Comparison of ENCODE assay signal across 7 mouse cellular contexts in the genomic region with DNA sequence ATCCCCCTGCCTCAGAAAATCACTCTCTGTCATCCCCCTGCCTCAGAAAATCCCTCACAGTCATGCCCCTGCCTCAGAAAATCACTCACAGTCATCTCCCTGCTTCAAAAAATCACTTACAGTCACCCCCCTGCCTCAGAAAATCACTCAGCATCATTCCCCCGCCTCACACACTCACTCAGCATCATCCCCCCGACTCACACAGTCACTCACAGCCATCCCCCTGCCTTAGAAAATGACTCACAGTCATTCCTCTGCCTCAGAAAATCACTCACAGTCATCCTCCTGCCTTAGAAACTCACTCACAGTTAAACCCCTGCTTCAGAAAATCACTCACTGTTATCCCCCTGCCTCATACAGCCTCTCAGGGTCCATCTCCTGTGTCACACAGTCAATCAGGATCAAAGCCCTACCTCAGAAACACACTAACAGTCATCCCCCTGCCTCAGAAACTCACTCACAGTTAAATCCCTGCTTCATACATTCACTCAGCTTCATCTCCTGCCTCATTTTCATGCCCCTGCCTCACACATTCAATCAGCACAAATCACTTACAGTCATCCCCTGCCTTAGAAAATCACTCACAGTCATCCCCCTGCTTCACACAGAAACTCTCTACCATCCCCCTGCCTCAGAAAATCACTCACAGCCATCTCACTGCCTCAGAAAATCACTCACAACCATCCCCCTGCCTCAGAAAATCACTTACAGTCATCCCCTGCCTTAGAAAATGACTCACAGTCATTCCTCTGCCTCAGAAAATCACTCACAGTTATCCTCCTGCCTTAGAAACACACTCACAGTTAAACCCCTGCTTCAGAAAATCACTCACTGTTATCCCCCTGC. TPM values are rescaled to one million over a fixed set of nuclear protein-coding genes. Genes with fewer than 3 reads are reported as not detected.
A peak's percentile ranks its signal among the peaks of the same experiment; 100 is the strongest.
DNase-seq lines count a peak whose midpoint lies in the region; ATAC-seq and TF ChIP-seq lines count a peak whose summit lies in the region.
"Not testable (repeated sequence)": the region's sequence is repeated elsewhere in the genome, so short reads cannot be mapped to it uniquely, and the experiment has no call there.

No protein-coding gene starts in this region.

- H3K4me3 ChIP-seq in G1E (ENCODE audit: low read depth, low read length); forebrain, embryonic 11.5 days (ENCODE audit: low read depth, low read length); hindbrain, postnatal 0 days (ENCODE audit: low read length); limb, embryonic 14.5 days (replicated peaks; ENCODE audit: low read length); midbrain, postnatal 0 days (ENCODE audit: low read depth, low read length); stomach, postnatal 0 days (ENCODE audit: low read depth, low read length): not testable (repeated sequence)

- not testable (repeated sequence) for H3K9me3 ChIP-seq in G1E (replicated peaks); forebrain, embryonic 11.5 days (ENCODE audit: control insufficient read depth, low read length)
- peaks cover 17% of the 10 kb centered on the region; the same call in 1 of the 2 replicates for H3K9me3 ChIP-seq in hindbrain, postnatal 0 days (ENCODE audit: low read length)
- peaks cover 65% of the 10 kb centered on the region for H3K9me3 ChIP-seq in limb, embryonic 14.5 days (ENCODE audit: control insufficient read depth, low read length)
- peaks cover 16% of the 10 kb centered on the region for H3K9me3 ChIP-seq in midbrain, postnatal 0 days (ENCODE audit: low read length)
- H3K9me3 ChIP-seq in stomach, postnatal 0 days (ENCODE audit: control insufficient read depth, low read length): peaks cover 27% of the 10 kb centered on the region

- not testable (repeated sequence) for TF ChIP-seq POLR2A in brain, embryonic 14.5 days (IDR thresholded peaks at IDR 0.05; ENCODE audit: borderline replicate concordance, extremely low read depth, insufficient read depth, insufficient read length, poor library complexity, severe bottlenecking); limb, embryonic 14.5 days (IDR thresholded peaks at IDR 0.05; ENCODE audit: borderline replicate concordance, extremely low read depth, insufficient read depth, insufficient read length)

- not testable (repeated sequence) for DNase-seq in G1E (ENCODE audit: low spot score)
- peak; percentile 62 for DNase-seq in brain, embryonic 14.5 days (ENCODE audit: low read depth)
- peak; percentile 64 for DNase-seq in forebrain, embryonic 11.5 days (ENCODE audit: low spot score)
- DNase-seq in hindbrain, postnatal 0 days (ENCODE audit: low spot score): peak; percentile 26
- peak; percentile 3 for DNase-seq in limb, embryonic 14.5 days (ENCODE audit: low spot score)
- DNase-seq in midbrain, postnatal 0 days (ENCODE audit: low spot score): peak; percentile 21
- peak; percentile 21 for DNase-seq in stomach, postnatal 0 days (ENCODE audit: low spot score)

- H3K9ac ChIP-seq in forebrain, embryonic 11.5 days (ENCODE audit: low read length); hindbrain, postnatal 0 days (replicated peaks; ENCODE audit: low read length); limb, embryonic 14.5 days (ENCODE audit: low read depth, low read length, severe bottlenecking); midbrain, postnatal 0 days (replicated peaks; ENCODE audit: low read length, poor library complexity, severe bottlenecking); stomach, postnatal 0 days (ENCODE audit: low read length): not testable (repeated sequence)

- H3K27ac ChIP-seq in forebrain, embryonic 11.5 days (ENCODE audit: low read depth, low read length); hindbrain, postnatal 0 days; limb, embryonic 14.5 days (replicated peaks; ENCODE audit: low read depth, low read length); midbrain, postnatal 0 days (ENCODE audit: low read depth, low read length); stomach, postnatal 0 days (replicated peaks): not testable (repeated sequence)

- not testable (repeated sequence) for H3K4me2 ChIP-seq in forebrain, embryonic 11.5 days (ENCODE audit: low read depth, low read length, severe bottlenecking); hindbrain, postnatal 0 days (ENCODE audit: low read depth, low read length); limb, embryonic 14.5 days (replicated peaks; ENCODE audit: low read depth, low read length, severe bottlenecking); midbrain, postnatal 0 days (ENCODE audit: low read depth, low read length, poor library complexity, severe bottlenecking); stomach, postnatal 0 days (replicated peaks; ENCODE audit: low read depth)

- peaks cover 19% of the 10 kb centered on the region for H3K27me3 ChIP-seq in G1E (ENCODE audit: insufficient read depth, low read length)
- not testable (repeated sequence) for H3K27me3 ChIP-seq in forebrain, embryonic 11.5 days (ENCODE audit: control insufficient read depth, insufficient read depth, low read length); hindbrain, postnatal 0 days (ENCODE audit: insufficient read depth, low read length); midbrain, postnatal 0 days (ENCODE audit: insufficient read depth, low read length); stomach, postnatal 0 days (ENCODE audit: control insufficient read depth, insufficient read depth, low read length)
- peaks cover 15% of the 10 kb centered on the region for H3K27me3 ChIP-seq in limb, embryonic 14.5 days (ENCODE audit: control insufficient read depth, insufficient read depth, low read length)

- peak; percentile 14; the same call in 1 of the 2 replicates for TF ChIP-seq CTCF in G1E (IDR thresholded peaks at IDR 0.05; ENCODE audit: low read depth, low read length)
- not testable (repeated sequence) for TF ChIP-seq CTCF in brain, embryonic 14.5 days (IDR thresholded peaks at IDR 0.05; ENCODE audit: borderline replicate concordance, extremely low read depth, insufficient read depth, insufficient read length); hindbrain, postnatal 0 days (IDR thresholded peaks at IDR 0.05; ENCODE audit: low read depth); midbrain, postnatal 0 days (IDR thresholded peaks at IDR 0.05); stomach, postnatal 0 days (IDR thresholded peaks at IDR 0.05; ENCODE audit: low read depth)

- peaks cover 20% of the 10 kb centered on the region for H3K4me1 ChIP-seq in G1E (ENCODE audit: insufficient read depth, low read depth, low read length)
- not testable (repeated sequence) for H3K4me1 ChIP-seq in forebrain, embryonic 11.5 days (replicated peaks; ENCODE audit: control insufficient read depth, insufficient read depth, low read length); hindbrain, postnatal 0 days (ENCODE audit: insufficient read depth, low read length); limb, embryonic 14.5 days (ENCODE audit: control insufficient read depth, insufficient read depth, low read length); midbrain, postnatal 0 days (ENCODE audit: insufficient read depth, low read length); stomach, postnatal 0 days (replicated peaks; ENCODE audit: control insufficient read depth, insufficient read depth)

- H3K36me3 ChIP-seq in G1E (replicated peaks); forebrain, embryonic 11.5 days (ENCODE audit: control insufficient read depth, insufficient read depth, low read length); hindbrain, postnatal 0 days (ENCODE audit: insufficient read depth, low read length); limb, embryonic 14.5 days (ENCODE audit: control insufficient read depth, insufficient read depth, low read length); midbrain, postnatal 0 days (ENCODE audit: insufficient read depth, low read length); stomach, postnatal 0 days (ENCODE audit: control insufficient read depth, insufficient read depth, low read length): not testable (repeated sequence)

- not testable (repeated sequence) for TF ChIP-seq EP300 in stomach, postnatal 0 days (optimal IDR thresholded peaks at IDR 0.05)

- ATAC-seq in G1E (ENCODE audit: extremely low read depth, insufficient number of reproducible peaks, low FRiP score, poor library complexity, severe bottlenecking); forebrain, embryonic 11.5 days (replicated peaks; ENCODE audit: low FRiP score); hindbrain, postnatal 0 days; limb, embryonic 14.5 days (ENCODE audit: low FRiP score, low read depth); midbrain, postnatal 0 days (ENCODE audit: low FRiP score); stomach, postnatal 0 days (ENCODE audit: low FRiP score, low TSS enrichment): not testable (repeated sequence)

- 29% methylated on average over 2 of the region's 2 CpGs for WGBS in forebrain, embryonic 11.5 days
- 45% methylated on average over 2 of the region's 2 CpGs for WGBS in hindbrain, postnatal 0 days
- WGBS in limb, embryonic 14.5 days: 54% methylated on average over 2 of the region's 2 CpGs
- WGBS in midbrain, postnatal 0 days: 45% methylated on average over 2 of the region's 2 CpGs
- 42% methylated on average over 2 of the region's 2 CpGs for WGBS in stomach, postnatal 0 days

RNA-seq across cellular contexts. Expression of gene Gm21887, which starts 14.4 kb away (rescaled TPM):
- total RNA-seq in G1E (2014; fragmentation: Nextera tagmentation): 163 and 204 TPM in 2 replicates
- total RNA-seq in G1E (2017): 35.4 and 44.4 TPM in 2 replicates
- polyA plus RNA-seq in G1E (2012): 300 and 429 TPM in 2 replicates
- 476 and 1,536 TPM in 2 replicates for polyA plus RNA-seq in brain, embryonic 14.5 days (2012; rRNA removed)
- 321 and 384 TPM in 2 replicates for polyA plus RNA-seq in forebrain, embryonic 11.5 days (2014; fragmentation: Nextera tagmentation; extraction: Ambion mirVana)
- total RNA-seq in hindbrain, postnatal 0 days (2014; rRNA removed): 8.3 and 87.1 TPM in 2 replicates
- polyA plus RNA-seq in hindbrain, postnatal 0 days (2015; fragmentation: Nextera tagmentation; extraction: Ambion mirVana): 194 and 245 TPM in 2 replicates
- 580 and 2,943 TPM in 2 replicates for polyA plus RNA-seq in limb, embryonic 14.5 days (2012; rRNA removed)
- 187 and 412 TPM in 2 replicates for polyA plus RNA-seq in limb, embryonic 14.5 days (2014; fragmentation: Nextera tagmentation; extraction: Ambion mirVana)
- total RNA-seq in midbrain, postnatal 0 days (2014; rRNA removed): 34.6 and 51.3 TPM in 2 replicates
- polyA plus RNA-seq in midbrain, postnatal 0 days (2015; fragmentation: Nextera tagmentation; extraction: Ambion mirVana): 193 and 201 TPM in 2 replicates
- polyA plus RNA-seq in stomach, postnatal 0 days (2015; fragmentation: Nextera tagmentation; extraction: Ambion mirVana): 90.6 and 93.1 TPM in 2 replicates
